Mouse (Mus musculus) kidney, adult 2 months (tissue): ENCODE results near the gene Sowahc.

Experiments
- CTCF ChIP-seq: fragments of 200-500 bp; conservative IDR thresholded peaks from 2 replicates; pipeline ENCODE4 v1.5.1; 2011; ENCODE audit warnings: low read depth, mild to moderate bottlenecking, control low read depth, low read length, moderate library complexity, mixed read lengths; ENCODE audit not compliant: insufficient read depth, insufficient read length
- POLR2A ChIP-seq: fragments of 200-500 bp; IDR thresholded peaks from one replicate; pipeline ENCODE4 v1.6.1; 2011; ENCODE audit warnings: low read depth, low read length, control low read depth

DNA sequence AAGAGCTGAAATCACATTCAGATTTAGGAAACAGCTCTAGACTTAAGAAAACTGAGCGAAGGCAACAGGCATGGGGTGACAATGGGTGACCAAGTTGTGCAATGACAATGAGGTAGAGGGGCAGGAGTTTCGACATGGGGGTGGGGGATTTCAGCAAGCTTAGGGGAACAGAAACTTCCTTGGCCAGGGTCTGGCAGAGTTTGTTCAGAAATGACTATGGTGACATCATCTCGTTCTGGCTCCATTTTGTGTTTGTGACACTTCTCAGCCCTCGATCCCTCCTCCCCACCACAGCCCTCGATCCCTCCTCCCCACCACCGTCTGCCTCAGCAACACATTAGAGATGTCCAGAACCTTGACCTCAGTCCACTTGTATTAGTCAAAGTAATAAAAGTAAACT is 14.7 kb downstream of the Sowahc start:
- TF ChIP-seq POLR2A (no peak), CTCF (no peak)
